Mouse (Mus musculus): Measurements from ENCODE around the gene Pusl1.

Pusl1 gene

GRCm38 (mm10) chr4:155891551-155892001 lies at the start of gene Pusl1, which contains the start of gene Acap3:
TSS of gene Pusl1 (minus strand) at chr4:155891781.
TSS of gene Acap3 (plus strand) at chr4:155891822.
- peak; percentile 99 for DNase-seq

- DNase-seq = no peak
These were observed 40.5 kb upstream of the Pusl1 start for GRCm38 (mm10) chr4:155932031-155932430.

GRCm38 (mm10) chr4:155908751-155909150 lies 17.2 kb upstream of the Pusl1 start:
- no peak for DNase-seq

GRCm38 (mm10) chr4:155908281-155908680 lies 16.7 kb upstream of the Pusl1 start:
- peak; percentile 5 for DNase-seq

- DNase-seq = no peak
These were observed 15.4 kb upstream of the Pusl1 start for GRCm38 (mm10) chr4:155907003-155907402.

GRCm38 (mm10) chr4:155906125-155906524 lies 14.5 kb upstream of the Pusl1 start:
- DNase-seq = peak; percentile 6

DNA sequence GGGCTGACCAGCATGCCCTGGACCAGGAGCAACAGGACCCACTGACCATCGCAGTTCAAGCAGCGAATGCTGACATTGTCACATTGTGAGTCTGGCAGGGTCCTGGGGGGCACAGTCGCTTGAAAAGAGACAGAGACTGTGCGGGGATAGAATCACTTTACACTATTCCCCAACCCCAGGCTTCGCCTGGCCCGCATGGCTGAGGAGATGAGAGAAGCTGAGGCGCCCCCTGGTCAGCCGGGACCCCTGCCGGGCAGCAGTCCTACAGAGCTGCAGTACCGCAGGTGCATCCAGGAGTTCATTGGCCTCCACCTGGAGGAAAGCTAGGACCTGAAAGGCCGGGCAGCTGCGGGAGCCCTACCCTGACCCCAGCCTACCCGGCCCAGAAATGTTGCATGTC lies 14.1 kb upstream of the Pusl1 start:
- peak; percentile 4 for DNase-seq

DNA sequence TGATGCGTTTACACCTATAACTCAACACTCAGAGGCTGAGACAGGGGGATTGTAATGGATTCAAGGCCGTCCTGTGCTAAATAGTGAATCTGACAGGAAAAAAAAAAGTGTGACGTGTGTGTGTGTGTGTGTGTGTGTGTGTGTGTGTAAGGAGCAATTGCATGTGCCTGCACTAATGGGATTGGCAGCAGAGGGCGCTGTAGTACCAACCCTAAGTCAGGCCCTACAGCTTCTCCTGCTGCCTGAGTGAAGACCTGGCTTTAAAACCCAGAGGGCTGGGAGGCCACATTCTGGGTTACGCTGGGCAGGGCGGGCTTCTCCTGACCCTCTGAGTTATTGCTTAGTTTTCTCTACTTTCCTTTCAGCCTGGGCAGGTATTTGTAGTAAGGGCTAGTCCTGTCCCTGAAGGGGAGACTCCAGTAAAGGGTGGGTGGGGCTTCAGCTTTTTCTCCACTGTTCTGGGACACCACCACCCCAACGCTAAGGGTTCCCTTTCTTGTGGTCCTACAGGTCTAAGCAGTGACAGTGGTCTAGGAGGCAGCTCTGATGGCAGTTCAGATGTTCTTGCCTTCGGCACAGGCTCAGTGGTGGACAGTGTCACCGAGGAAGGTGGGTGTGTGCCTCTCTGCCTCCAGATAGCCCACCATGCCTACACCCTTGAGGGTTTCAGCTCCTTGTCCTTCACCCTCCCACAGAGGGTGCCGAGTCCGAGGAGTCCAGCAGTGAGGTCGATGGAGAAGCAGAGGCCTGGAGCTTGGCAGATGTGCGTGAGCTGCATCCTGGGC lies 12.9 kb upstream of the Pusl1 start:
- peak; percentile 51 for DNase-seq

- DNase-seq = peak; percentile 10
These were observed 11.7 kb upstream of the Pusl1 start for GRCm38 (mm10) chr4:155903246-155903645.

GRCm38 (mm10) chr4:155901205-155901604 lies 9.6 kb upstream of the Pusl1 start:
- peak; percentile 79 for DNase-seq

DNA sequence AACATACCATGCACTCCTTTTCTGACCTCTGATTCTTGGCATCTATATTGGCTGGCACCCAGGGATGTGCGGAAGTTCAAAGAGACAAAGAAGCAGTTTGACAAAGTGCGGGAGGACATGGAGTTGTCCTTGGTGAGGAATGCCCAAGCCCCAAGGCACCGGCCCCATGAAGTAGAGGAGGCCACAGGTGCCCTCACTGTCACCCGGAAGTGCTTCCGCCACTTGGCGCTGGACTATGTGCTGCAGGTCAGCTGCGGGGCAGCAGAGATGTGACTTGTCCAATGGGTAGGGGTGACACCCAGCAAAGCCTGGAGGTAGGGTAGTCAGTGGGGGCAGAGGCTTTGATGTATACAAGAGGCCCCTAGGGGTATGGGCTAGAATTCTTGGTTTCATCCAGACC lies 7.8 kb upstream of the Pusl1 start:
- peak; percentile 5 for DNase-seq

GRCm38 (mm10) chr4:155898318-155898717 lies 6.7 kb upstream of the Pusl1 start:
- DNase-seq = peak; percentile 2

- peak; percentile 2 for DNase-seq
These were observed 4.9 kb upstream of the Pusl1 start for GRCm38 (mm10) chr4:155896461-155896860.

GRCm38 (mm10) chr4:155895826-155896225 lies 4.2 kb upstream of the Pusl1 start:
- peak; percentile 6 for DNase-seq

- peak; percentile 81 for DNase-seq
These were observed 3.6 kb upstream of the Pusl1 start for GRCm38 (mm10) chr4:155895216-155895615.

- peak; percentile 70 for DNase-seq
These were observed 2.8 kb upstream of the Pusl1 start for GRCm38 (mm10) chr4:155894311-155894881.

DNA sequence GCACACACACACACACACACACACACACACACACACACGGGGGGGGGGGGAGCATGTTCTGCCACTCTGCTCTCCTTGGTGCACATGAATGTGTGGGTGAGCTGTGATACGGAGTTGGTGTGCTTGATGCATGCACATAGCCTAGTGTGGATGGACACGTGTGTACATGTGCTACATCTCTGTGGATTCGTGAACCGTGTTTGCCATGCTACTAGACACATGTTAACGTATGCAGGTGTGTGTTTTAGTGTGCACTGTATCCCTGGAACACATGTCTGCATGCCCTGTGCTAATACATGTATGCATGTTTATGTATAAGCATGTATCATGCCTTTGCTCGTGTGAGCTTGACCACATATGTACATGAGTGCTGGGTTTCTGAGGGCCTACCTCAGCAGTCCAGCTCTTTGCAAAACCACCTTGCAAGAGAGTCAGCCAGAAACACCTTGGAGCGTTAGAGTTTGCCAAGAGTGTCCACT lies 1.7 kb upstream of the Pusl1 start:
- peak; percentile 3 for DNase-seq

DNA sequence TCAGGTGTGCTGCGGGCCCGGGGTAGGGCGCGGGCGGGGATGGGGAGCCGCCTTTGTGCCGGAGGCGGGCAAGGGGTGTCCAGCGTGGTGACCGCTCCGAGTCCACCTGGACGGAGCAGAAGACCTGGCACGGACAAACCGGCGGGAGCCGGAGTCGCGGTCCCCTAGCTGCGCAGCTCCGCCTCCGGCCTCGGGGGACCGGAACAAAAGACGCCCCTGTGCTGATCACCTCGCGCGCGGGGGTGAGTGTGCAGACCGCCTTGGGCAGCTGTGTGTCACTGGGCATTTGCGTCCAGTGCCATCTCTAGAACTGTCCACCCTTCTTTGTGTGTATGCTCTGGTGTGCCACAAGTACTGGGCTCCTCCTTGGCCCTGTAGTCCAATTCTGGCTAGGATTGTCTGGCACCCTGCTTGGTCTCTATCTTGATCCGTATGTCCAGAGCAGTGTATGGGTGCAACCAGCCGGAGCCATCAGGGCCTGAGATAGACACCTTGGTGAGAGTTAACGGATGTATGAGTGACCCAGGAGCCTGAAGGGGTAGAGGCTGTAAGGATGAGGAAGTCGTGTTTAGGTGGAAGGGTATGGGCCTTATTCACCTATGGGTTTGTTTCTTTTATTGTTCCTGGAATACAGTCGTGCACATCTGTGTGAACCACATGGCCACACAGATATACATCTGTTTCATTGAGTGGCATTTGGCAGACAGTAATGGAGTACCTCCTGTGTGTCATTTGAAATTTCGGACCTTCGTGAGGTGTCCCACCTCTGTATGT lies 1.0 kb upstream of the Pusl1 start:
- DNase-seq = peak; percentile 68

GRCm38 (mm10) chr4:155892017-155892416 lies 436 bp upstream of the Pusl1 start:
- DNase-seq = peak; percentile 92

GRCm38 (mm10) chr4:155891011-155891471 lies 540 bp downstream of the Pusl1 start:
- peak; percentile 46 for DNase-seq

DNA sequence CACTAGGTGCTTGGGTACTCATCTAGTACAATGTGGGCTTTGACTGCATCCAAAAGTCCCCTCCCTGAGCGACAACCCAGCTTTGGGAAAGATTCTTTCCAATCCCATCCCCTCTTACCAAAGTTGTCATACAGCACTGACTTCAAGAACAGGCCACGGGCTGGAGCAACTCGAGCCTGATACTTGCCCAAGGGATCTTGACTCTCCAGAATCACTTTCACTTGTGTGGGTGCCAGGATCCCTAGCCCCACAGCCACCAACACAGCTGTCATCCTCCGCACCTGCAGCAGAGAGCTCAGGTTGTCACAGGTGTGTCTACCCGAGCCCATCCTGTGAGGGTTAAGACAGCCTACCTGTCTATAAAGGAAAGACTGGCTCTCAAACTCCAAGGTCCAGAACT lies 2.3 kb downstream of the Pusl1 start:
- no peak for DNase-seq

DNA sequence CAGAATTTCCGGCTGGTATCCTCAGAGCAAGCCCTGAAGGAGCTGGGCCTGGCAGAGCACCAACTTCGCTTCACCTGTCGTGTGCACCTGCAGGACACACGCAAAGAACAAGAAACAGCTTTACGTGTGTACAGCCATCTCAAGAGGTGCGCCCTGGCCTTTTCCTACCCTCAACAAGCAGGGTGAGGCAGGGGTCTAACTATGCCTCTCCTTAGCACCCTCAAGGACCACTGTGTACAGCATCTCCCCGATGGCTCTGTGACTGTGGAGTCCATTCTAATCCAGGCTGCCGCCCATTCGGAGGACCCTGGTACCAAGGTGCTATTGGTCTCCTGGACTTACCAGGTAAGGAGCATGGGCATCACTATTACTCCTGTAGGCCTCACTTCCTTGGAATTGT lies 3.4 kb downstream of the Pusl1 start:
- DNase-seq = no peak

DNA sequence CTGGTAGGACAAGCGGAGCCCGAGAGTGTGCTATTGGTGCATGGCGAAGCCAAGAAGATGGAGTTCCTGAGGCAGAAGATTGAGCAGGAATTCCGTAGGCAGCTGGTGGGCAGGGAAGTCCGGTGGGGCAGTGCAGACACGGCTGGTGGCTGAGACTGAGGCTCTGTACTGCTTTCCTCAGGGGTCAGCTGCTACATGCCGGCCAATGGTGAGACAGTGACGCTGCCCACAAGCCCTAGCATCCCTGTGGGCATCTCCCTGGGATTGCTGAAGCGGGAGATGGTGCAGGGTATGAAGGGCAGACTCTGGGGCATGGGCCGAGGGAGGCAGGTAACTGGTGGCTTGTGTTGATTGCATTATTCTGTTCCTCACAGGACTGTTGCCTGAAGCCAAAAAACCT lies 3.9 kb downstream of the Pusl1 start:
- no peak for DNase-seq
